Mouse (Mus musculus) limb, embryonic 10.5 days (tissue): ENCODE data around the gene Lrrc39. TPM values are rescaled to one million over a fixed set of nuclear protein-coding genes. Genes with fewer than 3 reads are reported as not detected.

Experiments
- DNase-seq: peaks from one replicate; pipeline ENCODE4 v3.0.0-alpha.2; 2017; ENCODE audit warnings: low spot score
- H3K27ac ChIP-seq: fragments of 300-500 bp; sonication (generic); 2 replicates; pipeline ENCODE4 v1.5.1; 2016; ENCODE audit warnings: mild to moderate bottlenecking
- H3K27me3 ChIP-seq: fragments of 300-500 bp; sonication (generic); 2 replicates; pipeline ENCODE4 v1.6.1; 2016; ENCODE audit warnings: low read depth, mild to moderate bottlenecking; ENCODE audit not compliant: poor library complexity, severe bottlenecking
- H3K36me3 ChIP-seq: fragments of 300-500 bp; sonication (generic); 2 replicates; pipeline ENCODE4 v1.6.1; 2016; ENCODE audit warnings: mild to moderate bottlenecking, moderate library complexity
- H3K4me1 ChIP-seq: fragments of 300-500 bp; sonication (generic); 2 replicates; pipeline ENCODE4 v1.6.1; 2016
- H3K4me3 ChIP-seq: fragments of 300-500 bp; sonication (generic); 2 replicates; pipeline ENCODE4 v1.5.1; 2016; ENCODE audit warnings: mild to moderate bottlenecking, moderate library complexity
- H3K9me3 ChIP-seq: fragments of 300-500 bp; sonication (generic); replicated peaks from 2 replicates; pipeline ENCODE4 v1.6.1; 2016; ENCODE audit warnings: mild to moderate bottlenecking
- WGBS: fragments of 180-500 bp; shearing (Covaris S2); methylation state at CpG from one replicate; pipeline ENCODE4 v1.1.7; 2016; 5-methylcytosine and 5-hydroxymethylcytosine counted together
- polyA plus RNA-seq: library from polyadenylated mRNA; unstranded; fragments of >200 nt; fragmentation: Nextera tagmentation; extraction: Ambion mirVana; gene quantifications from 2 replicates; pipeline ENCODE4 v1.2.1, GENCODE M21; 2016

Lrrc39 gene
- polyA plus RNA-seq, 1 experiment from 2014 or later = 0.61 TPM

DNA sequence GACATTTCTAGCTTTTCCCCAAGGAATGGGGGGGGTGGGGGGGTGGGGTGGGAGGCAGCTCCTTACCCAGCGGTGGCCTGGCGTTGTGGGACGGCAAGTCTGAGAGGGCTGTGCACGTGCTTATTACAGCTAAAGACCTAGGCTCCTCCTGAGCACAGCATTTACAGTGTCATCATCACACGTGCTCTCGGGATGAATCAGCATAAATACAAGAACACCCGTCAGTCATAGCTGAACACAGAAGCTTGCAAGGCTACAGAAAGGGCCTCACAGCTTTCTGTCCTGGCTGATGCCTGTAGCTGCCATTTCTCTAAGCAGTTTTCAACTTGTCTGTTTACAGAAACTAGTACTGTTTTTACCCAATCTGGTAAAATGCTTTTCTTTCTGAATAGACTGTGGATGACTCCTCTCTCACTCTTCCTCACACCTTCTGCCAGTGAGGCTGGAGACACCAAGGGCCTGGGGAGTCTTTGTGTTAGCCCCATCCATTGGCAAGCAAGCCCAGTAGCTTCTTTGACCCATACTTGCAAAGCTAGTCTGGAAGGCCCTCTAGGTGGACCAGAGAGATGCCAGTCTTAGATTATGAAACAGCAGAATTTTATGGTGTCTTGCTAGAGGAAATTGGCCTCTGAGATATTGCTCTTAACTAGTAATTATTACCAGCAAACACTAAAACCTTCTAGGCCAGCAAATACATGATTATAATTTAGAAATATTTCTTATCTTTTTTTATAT, 58.0 kb downstream of the Lrrc39 start:
- Histone ChIP-seq H3K27me3 (no peaks in the 10 kb centered on the region), H3K27ac (no peak overlapping the region), H3K4me1 (no peaks in the 10 kb centered on the region), H3K36me3 (peaks cover 63% of the 10 kb centered on the region), H3K9me3 (no peaks in the 10 kb centered on the region), H3K4me3 (no peak overlapping the region)
- DNase-seq = no peak
- WGBS = 97% methylated on average over 7 of the region's 7 CpGs

DNA sequence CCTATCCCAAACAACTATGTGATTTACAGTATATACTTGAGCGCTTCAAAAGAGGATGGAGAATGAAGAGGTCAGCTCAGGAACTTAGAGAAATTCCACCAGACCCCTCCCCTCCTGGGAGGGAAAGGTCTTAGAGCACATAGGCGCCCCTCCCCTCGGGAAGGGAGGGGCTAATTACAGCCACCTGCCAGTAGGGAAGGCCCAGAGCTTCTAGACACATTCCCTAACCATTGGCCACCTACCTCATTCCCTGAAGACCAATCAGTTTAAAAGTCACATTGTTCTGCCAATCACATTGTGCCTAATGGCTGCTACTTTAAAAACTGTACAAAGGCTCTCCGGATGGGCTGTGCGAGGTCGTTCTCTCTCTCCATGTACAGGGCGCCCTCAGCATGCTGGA, 59.9 kb downstream of the Lrrc39 start:
- DNase-seq = no peak
- Histone ChIP-seq H3K27ac (no peak overlapping the region), H3K4me3 (no peak overlapping the region), H3K9me3 (no peaks in the 10 kb centered on the region), H3K36me3 (peaks cover 67% of the 10 kb centered on the region), H3K4me1 (no peaks in the 10 kb centered on the region), H3K27me3 (no peaks in the 10 kb centered on the region)
- 91% methylated on average over 7 of the region's 7 CpGs for WGBS

- no peaks in the 10 kb centered on the region for H3K27me3 ChIP-seq
- H3K36me3 ChIP-seq = peaks cover 92% of the 10 kb centered on the region
- no peaks in the 10 kb centered on the region for H3K9me3 ChIP-seq
- 91% methylated on average over 1 of the region's 1 CpGs for WGBS
- no peaks in the 10 kb centered on the region for H3K4me1 ChIP-seq
- no peak overlapping the region for H3K4me3 ChIP-seq
- no peak for DNase-seq
- no peak overlapping the region for H3K27ac ChIP-seq
Observed at GRCm38 (mm10) chr3:116631459-116631858, 68.7 kb downstream of the Lrrc39 start.

Other genes starting within 250 kb of the Lrrc39 start
- 12.0 and 13.1 TPM in 2 replicates for gene Cdc14a, start 138.9 kb upstream of the Lrrc39 start, polyA plus RNA-seq
- 111 and 121 TPM in 2 replicates for gene Rtca, start 54.8 kb upstream of the Lrrc39 start, polyA plus RNA-seq
- 11.2 and 12.4 TPM in 2 replicates for gene Dbt, start 49.9 kb upstream of the Lrrc39 start, polyA plus RNA-seq
- gene Sass6, start 32.0 kb downstream of the Lrrc39 start, polyA plus RNA-seq = 35.8 and 41.9 TPM in 2 replicates
- 23.1 and 30.0 TPM in 2 replicates for gene Trmt13, start 51.6 kb downstream of the Lrrc39 start, polyA plus RNA-seq
- gene Mfsd14a, start 99.7 kb downstream of the Lrrc39 start, polyA plus RNA-seq = 86.1 and 87.0 TPM in 2 replicates
- gene Gm43191, start 118.3 kb downstream of the Lrrc39 start, polyA plus RNA-seq = not detected in 2 replicates
- gene Slc35a3, start 149.9 kb downstream of the Lrrc39 start, polyA plus RNA-seq = 8.5 and 11.1 TPM in 2 replicates
- gene Agl, start 245.2 kb downstream of the Lrrc39 start, polyA plus RNA-seq = 6.4 and 7.3 TPM in 2 replicates